Mouse (Mus musculus) adrenal gland, adult 18-20 months (tissue): ENCODE measurements around the gene Thada. TPM values are rescaled to one million over a fixed set of nuclear protein-coding genes. Genes with fewer than 3 reads are reported as not detected.
"Not testable (repeated sequence)": the region's sequence is repeated elsewhere in the genome, so short reads cannot be mapped to it uniquely, and the experiment has no call there.

Source experiments
- DNase-seq, 2 experiments: peaks; one replicate each; pipeline ENCODE4 v3.0.0; 2021 to 2022; ENCODE audit warnings: low spot score in 2 of 2
- total RNA-seq, 2 experiments: library from RNA; stranded (reverse); gene quantifications; 1 replicate in 1 of 2; 2 replicates in 1 of 2; pipeline ENCODE4 v1.2.3; 2021

Gene Thada
- total RNA-seq, 2 experiments from 2014 or later, result 13.7 to 15.0 TPM

DNA sequence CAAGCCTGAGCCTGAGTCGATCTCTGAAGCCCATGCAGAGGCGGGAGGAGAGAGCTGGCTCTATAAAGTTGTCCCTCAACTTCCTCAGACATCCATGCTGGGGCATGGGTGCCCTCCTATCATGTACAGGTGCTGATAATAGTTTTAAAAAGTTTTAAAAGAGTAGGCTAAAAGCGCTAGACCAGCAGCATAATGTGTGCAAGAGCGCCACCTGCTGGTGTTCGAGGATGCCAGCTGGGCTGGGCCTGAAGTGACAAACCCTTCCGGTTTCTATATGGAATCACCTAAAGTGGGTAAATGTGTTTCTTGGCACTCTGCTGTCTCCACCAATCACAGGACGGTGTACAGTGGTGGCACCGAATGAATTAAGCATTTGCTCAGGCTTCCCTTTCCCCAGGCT lies 275.1 kb downstream of the Thada start:
- peak; percentile 86 to 92 for DNase-seq

DNA sequence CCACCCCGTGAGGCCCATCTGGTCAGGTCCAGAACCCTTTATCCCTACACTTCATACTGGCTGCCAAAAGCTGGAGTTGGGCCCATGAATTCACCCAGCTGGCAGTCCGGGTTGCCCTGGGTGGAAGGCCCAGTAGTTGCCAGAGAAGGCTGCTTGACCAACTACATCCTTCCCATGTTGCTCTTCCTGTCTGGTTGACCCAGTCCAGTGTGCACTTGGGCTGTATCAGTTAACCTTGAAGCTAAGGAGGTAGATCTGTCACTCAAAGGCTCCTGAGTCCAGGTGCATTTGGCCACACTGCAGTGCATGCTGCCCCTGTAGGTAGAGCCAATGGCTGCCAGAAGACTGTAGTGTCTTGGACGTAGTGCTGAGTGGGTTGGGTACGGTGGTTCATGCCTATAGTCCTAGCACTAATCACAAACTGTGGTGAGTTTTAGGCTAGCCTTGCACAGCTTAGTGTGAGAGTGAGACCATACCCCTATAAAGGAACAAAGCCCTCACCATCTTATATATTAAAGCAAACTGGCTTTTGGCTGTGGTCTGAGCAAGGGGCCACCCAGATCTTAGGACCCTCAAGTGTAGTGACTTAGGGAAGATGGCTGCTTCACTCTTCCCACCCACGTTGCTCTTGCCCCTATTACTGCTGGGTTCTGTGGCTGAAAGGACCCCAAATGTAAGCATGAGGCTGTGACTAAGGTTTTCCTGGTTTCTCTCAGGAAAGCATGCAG lies 276.7 kb downstream of the Thada start:
- DNase-seq, result peak in 1 of 2 experiments; percentile 44

DNA sequence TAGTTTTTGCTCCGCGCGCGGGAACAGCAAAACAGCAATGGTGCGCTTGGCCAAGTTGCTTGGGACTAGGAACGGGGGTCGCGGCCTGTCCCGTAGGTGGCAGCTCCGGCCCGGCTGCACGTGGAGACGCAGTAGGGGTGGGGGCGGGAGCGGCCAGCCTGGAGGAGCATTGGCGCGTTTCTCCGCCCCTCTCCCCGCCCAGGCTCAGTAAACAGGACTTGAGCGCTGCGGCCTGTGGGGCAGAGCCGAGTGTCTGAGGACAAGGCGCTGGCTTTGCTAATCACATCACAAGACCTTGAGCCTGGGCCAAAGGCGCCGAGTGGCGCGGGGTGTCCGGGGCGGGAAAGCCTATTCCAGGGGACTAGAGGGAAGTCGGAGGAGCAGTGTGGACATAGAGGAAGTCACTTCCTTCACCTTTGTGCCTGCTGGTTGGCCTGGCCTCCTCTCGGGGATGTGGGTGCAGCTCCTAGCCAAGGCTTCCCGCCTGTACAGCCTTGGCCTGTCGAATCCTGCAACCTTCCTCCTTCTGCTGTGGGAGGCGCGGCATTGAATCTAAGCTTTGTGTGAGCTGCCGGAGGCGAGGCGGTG lies 277.5 kb downstream of the Thada start:
- DNase-seq, result peak; percentile 90 to 93

DNA sequence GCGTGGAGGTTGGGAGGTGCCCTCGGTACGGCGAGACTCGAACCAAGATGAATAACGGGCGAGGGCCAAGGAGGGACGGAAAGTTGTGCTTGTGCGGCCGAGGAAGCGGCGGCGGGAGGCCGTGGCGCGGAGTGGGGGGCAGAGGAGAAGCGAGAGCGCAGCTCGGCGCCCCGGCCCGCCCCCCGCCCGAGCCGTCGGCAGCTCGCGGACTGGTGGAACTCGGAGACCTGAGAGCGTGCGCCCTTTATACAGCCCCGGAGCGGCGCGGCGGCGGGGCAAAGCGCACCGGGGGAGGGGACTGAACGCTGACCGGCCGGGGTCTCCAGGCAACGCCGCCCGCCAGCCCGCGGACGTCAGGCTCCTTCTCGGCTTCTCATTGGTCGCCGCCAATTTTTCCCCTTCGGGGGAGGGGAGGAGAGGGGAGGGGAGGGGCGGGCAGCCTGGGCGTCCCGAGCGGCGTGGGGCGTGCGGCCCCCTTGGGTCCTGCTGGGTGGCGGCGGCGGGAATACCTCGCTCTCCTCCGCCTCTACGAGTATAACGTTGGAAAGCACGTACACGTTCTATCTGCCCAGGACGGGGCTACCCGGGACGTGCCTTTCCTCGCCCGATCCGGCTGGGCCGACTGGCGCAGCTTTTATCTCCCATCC lies 278.2 kb downstream of the Thada start, which contains the start of gene Zfp36l2:
Gene Zfp36l2, minus strand, starts transcription at position 221 of the 647 bp plus-strand sequence.
- peak; percentile 96 to 97 for DNase-seq

DNA sequence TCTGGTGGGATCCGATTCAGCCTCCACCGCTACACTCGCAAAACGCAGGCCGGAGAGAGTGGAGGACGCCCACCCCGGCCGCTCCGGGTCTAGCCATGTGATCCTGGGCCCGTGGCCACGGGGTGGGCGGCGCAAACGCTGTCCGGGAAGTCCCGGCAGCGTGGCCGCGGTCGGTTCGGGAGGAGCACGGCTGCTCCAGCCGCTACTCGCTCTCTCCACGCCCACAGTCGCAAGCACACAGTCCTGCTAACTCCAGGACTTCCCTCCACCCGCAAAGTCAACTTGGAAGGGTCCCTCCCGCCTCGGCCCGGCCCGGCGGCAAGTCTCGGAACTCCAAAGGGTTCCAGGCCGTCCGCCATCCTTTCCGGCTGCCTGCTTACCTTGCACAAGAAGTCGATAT lies 278.7 kb downstream of the Thada start:
- DNase-seq, result not testable (repeated sequence)

DNA sequence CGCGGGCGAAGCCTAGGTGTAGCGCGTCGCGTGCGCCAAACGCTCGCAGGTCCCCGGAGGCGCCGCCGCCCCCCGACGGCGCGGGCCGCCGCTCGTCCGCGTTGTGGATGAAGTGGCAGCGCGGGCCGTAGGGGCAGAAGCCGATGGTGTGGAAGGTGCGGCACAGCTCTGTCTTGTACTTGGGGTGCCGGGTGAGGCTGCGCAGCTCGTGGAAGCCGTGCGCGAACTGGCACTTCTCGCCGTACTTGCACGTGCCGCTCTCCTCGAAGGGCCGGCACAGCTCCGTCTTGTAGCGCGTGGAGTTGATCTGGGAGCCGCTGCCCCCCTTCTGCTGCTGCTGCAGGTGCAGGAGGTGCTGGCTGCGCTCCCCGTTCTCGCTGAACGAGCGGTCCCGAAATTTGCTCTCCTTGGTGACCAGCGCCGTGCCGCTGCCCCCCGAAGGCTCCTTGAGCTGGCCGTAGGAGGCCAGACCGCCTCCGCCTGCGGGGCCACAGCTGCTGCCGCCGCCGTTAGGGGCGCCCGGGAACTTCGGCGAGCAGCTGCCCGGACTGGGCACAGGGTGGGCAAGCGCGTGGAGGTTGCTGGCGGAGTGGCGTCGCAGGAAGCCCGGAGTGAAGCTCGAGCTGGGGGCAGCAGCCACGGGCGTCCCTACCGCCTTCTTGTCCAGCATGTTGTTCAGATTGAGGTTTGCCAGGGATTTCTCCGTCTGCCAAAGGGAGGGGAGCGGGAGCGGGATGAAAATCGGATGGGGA lies 279.4 kb downstream of the Thada start:
- DNase-seq, result peak; percentile 65 to 73

DNA sequence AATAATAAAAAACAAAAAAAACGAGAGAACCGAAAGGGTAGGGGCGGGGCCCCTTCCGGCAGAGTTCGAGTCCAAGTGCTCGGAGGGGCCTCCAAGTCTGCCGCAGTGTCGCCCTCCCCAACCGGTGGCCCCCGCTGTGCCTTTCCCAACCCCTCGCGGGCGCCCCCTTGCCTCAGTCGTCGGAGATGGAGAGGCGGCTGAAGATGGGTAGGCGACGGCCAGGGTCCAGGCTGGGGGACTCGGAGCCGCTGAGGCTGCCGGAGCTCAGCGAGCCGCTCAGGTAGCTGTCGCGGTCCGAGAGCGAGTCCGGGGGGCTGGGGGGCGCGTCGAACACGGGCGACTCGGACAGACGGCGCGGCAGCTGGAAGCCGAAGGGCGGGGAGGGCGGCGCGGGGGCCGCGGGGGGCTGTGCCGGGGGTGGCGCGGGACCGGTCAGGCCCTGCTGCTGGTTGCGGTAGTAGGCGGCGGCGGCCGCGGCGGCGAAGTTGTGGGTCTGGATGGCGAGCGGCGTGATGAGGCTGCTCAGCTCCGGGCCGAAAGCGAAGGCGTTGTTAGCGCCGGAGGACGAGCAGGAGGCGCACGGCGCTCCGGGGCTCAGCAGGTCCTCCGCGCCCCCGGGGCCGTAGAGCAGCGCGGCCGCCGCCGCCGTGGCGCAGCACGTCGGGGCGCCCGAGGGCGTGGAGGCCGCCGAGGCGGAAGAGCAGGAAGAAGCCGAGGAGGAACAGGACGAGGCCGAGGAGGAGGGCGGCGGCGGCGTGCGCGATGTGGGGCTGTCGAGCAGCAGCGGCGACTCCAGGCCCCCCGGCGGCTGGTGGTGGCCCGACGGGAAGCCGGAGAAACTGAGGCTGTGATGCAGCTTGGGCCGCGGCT lies 280.2 kb downstream of the Thada start:
- DNase-seq, result peak; percentile 73 to 76

DNA sequence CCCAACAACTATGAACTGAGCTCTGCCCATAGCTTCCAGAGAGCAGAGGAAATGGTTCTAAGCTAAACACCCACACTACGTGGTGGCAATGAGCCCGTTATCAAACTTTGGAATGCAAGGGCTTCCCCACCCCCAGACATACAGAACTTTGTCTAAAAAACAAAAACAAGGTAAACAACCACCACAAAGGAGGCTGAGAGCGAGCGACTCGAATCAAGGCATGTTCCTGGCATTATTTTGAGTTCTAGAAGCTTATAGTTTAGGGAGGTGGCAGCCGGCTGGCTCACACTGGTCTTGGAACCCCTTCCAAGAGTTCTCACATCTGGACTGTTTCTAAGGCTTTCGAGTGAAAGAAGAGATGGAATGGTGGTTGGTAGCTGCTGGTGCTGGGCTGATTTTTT lies 281.0 kb downstream of the Thada start:
- peak; percentile 19 to 36 for DNase-seq

DNA sequence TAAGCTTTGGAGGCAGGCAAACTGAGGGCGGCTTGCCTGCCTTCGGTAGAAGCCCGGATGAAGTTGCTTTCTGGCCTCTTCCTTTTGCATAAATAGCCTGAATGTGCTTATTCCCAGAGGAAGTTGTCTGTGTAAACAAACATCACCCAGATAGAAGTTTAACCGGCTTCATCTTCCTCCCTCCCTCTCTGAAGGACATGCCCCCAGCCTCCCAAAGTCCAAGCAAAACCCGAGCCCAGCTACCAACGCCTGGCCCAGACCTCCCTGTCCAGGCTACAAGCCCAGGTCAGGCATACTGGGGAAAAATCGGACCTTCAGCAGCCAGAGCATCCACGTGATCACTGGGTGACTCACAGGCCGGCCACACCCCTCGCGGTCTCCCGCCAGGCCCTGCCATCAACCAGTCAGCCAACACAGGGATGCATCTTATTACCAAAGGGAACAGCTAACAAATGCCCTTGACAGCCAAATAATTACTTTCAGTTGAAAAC lies 282.7 kb downstream of the Thada start:
- peak; percentile 84 to 87 for DNase-seq

DNA sequence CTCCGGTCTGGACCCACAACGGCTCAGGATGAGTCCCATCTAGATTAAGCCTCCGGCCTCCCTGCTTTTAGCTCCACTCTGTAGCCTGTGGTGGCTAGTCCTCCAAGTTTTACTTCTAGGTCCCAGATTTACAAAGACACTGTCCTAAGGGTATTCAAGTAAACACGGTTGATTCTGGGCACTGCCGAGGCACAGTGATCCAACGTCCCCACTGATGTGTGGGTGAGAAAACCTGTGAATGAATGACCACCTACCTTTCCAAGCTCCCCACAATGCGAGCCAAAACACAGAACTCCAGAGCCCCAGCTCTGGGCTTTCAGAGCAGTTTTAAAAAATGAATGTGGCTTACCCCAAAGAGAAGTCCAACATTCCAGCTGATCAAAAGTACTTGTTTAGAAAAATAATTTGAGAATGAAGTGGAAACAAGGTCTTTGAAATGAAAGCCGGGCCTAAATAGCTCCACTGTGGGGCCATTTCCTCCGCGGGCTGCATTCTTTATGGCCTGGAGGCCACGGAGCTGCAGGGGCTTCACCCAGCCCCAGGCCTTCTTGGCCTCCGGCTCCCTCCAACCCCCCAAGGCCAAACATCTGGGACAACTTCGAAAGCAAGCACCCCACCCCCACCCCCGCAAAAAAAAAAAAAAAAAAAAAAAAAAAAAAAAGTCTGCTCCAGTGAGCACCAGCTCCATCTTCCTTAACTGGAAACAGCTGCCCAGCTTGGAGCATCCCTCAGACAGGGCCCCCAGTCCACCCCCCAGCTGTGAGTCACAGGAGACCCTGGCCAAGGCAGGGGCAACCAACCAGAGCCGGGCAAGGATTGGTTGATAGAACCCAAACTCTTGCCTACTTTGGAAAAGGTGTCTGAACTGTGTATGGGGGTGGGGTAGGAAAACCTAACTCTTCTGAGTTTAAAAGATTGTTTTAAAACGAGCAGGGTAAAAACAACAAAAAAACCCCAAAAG lies 283.4 kb downstream of the Thada start:
- peak in 1 of 2 experiments; percentile 34 for DNase-seq

DNA sequence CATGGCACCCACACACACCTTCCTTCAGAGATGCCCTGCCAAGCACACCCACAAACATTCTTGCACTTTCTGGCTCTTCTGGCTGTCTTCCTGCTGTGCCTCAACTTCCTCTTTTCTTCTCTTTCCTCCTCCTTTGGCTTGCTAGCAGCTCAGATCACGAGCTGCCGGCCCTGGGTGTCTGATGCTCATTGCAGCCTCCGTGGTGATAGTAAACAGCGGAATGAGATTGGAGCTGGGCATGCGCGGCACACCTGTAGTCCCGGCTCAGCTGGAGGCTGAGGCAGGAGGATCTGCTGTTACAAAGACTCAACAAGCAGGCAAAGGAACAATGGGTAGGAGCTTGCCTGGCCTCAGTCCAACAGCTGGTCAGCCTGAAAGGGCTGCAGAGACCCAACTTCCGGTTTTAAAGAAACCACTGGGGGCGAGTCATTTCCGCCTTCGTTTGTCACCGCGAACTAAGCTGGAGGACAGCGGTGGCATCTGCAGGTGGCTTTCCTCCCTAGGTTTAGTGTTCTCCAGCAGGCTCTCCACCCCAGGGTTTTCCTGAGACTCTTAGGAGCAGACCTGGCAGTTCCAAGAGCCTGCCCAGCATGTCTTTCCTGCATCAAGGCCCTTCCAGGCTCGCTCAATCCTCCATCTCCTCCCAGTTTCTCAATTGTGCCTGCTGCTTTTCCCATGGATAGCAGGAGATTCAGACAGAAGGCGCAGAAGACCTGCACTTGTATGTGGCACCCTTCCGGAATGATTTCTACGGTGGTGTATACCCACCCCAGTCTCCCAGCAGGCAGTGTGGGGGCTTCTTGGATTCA lies 284.3 kb downstream of the Thada start:
- DNase-seq, result peak; percentile 36 to 45

DNA sequence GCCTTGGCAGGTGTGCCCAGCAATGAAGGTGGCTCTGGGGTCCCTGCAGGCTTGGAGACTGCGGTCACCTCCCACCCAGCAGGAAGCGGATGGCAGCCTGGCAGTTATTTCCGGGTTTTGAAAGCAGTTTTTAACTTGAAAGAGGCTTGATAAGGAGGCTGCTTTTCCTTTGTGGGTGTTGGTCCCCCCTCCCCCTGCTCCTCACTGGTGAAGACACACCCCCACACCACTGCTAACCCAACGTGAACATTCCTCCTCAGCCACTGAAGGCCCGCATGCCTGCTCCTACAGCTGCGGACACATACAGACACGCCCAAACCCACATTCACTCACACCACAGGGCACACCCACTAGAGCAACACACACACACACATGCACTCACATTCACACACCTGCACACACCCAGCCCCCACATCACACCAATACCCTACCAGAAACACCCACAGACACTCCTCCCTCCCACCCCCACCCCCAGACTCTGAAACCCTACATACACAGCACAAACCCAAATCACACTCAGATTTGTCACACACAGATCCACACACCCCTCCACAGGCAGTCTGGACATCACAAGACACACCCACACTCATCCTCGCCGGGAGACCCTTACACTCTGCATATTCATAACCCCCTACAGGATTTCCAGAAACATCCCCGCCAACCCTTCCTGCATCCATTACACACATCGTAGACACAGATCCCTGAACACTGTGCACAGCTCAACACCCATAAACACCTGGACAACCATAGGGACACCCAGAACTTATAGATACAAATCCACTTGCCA lies 285.1 kb downstream of the Thada start:
- peak in 1 of 2 experiments; percentile 25 for DNase-seq

DNA sequence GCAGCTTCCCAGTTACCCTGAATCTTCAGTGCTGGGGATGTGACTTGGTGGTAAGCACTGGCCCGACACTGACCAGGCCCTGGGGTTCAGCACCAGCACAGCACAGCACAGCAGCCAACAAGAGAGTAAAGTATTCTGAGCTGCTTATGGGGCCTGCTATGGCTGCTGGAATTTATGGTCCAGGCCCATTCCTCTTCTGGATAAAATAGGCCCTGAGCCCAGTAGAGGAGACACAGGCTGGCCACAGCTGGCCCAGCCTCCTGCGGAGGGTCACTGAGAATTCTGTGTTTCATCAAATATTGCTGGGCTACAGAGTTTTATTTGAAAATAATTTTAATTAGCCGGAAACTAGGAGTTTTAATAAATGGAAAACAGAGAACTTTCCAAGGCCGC lies 286.0 kb downstream of the Thada start:
- DNase-seq, result peak in 1 of 2 experiments; percentile 19

DNA sequence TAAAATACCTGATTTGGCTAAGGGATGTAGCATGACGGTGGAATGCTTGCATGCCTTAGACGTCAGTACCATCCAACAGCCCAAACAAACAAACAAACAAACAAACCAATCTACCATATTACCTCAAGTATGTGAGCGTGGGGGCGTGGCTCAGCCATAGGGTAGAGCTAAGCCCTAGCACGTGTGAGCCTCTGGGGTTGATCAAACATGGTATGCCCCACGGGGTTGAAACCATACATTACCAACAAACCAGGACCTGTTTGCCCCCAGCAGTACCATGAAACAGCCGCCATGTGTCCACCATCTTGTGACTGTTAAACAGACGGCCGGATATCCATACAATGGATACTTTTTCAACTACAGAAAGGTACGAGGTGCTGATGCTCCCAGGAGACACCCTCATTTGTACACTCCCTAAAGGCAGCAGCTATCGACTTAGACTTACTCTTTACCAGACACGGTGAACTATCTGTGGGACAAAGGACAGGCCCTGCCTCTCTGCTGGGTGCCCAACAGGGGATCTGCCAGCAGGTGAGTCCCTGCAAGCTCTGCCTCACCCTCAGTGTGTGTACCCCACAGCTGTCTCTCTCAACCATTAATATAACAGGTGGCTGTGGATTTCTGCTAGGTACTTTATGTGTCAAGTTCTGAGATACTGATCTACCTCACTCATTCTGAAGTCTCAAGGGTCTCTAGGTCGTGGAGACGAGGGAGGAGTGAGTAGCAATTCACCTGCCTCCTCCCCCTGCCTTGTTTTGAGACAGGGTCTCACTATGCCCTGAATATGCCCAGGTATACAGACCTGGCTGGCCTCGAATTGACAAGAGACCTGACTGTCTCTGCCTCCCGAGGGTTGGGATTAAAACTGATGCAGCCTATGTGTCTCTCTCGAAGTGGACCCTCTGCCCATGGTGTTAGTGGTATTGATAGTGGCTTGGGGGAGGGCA lies 286.7 kb downstream of the Thada start:
- peak in 1 of 2 experiments; percentile 15 for DNase-seq

DNA sequence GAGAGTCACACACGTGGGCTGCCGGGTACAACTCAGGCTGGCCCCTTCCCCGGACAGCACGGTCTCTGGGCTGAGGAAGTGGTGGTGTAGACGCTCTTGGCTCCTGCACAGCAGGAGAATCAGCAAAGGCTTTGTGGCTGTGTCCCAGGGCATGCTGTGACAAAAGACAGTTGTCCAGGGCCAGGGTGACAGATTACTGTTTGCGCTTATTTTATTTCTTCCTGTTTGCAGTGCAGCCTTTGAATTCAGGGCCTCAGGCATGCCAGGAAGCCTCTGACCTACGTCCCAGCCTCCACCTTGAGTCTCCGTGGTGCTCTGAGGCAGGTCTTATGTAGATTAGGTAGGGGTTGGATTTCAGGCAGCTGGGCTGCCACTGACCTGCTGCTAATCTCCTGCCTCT lies 288.5 kb downstream of the Thada start:
- peak in 1 of 2 experiments; percentile 22 for DNase-seq

DNA sequence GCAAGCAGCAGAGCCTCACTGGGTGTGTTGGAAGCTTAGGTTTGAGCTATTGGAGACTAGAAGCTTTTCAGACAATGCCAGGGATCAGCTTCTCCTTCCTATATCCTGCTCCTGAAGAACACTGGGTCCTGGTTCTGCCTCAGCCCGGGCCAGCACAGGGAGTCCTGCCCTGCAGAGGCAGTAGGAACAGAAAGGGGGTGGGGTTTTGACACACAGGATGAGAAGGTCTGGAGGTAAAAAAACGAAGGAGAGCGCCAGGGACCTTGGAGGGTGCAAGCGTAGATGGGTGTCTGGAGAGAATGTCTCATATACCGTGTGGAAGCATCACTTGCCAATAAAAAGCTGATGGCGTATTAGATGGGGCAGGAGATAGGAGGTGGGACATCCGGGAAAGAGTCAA lies 289.6 kb downstream of the Thada start:
- peak in 1 of 2 experiments; percentile 14 for DNase-seq
